Mouse (Mus musculus): ENCODE results near the gene Mbnl2. TPM values are rescaled to one million over a fixed set of nuclear protein-coding genes. Genes with fewer than 3 reads are reported as not detected.

Gene Mbnl2
- polyA plus RNA-seq, 1 experiment from 2014 or later: 17.6 TPM

DNA sequence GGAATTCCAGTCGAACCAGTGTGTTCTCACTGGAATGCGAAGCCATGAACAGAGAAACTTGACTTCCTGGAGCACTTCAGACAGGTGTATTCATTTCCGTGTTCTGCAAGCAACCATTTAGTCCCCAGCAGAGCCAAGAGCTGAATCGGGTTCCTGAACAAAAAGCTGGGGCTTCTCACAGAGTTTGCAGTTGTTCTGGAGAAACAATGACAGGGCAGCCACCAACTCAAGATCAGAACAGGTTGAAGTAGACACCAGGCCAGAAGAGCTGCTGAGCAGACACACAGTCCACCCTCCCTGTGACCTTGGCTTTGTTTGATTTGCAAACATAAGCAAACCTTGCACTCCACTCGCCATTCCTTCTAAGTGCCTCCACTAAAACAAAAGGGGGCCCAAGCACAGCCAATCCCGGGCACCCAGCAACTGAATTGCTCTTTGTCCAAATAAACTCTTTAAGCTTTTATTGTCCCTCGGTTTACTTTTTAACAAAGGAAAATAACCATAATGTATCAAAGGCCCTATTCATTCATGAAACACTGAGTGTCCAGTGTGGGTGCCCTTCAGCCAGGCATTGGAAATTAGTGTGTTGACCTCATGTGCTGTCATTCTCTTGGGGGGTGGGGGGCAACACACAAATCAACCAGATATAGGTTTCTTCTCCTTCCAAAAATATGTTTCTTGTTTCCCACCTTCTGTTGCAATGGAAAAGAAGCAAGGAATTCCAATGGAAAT, 62.4 kb downstream of the Mbnl2 start:
- Histone ChIP-seq H3K4me1 (replicated peaks) (peaks cover 23% of the 10 kb centered on the region), H3K36me3 (no peaks in the 10 kb centered on the region), H3K9me3 (no peaks in the 10 kb centered on the region), H3K27me3 (no peaks in the 10 kb centered on the region), H3K4me3 (replicated peaks) (no peak overlapping the region), H3K4me2 (replicated peaks) (no peak overlapping the region), H3K27ac (no peak overlapping the region), H3K9ac (replicated peaks) (no peak overlapping the region)
- ATAC-seq: no peak
- WGBS: 52% methylated on average over 7 of the region's 7 CpGs

DNA sequence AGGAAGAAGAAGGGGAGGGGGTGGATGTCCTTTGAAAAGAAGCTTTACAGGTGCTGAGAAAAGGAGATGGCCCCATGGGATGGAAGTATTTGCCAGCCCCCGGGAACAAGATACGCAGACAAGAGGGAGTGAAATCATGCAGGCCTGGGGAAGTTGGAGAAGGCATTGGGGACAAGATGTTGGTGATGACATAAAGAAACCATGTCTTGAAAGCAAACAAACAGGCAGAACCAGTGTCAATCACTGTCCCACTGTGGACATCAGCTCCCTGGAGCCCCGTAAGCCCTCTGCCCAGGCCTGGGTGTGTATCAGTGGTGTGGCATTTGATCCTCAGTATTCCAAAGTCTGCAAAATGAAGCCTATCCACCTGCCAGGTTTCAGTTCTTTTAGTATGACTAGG, 63.2 kb downstream of the Mbnl2 start:
- H3K27me3 ChIP-seq: no peaks in the 10 kb centered on the region
- H3K27ac ChIP-seq: no peak overlapping the region
- H3K9ac ChIP-seq (replicated peaks): no peak overlapping the region
- no peaks in the 10 kb centered on the region for H3K36me3 ChIP-seq
- ATAC-seq: no peak
- no peak overlapping the region for H3K4me2 ChIP-seq (replicated peaks)
- no peak overlapping the region for H3K4me3 ChIP-seq (replicated peaks)
- WGBS: 83% methylated on average over 3 of the region's 3 CpGs
- H3K4me1 ChIP-seq (replicated peaks): peaks cover 23% of the 10 kb centered on the region
- H3K9me3 ChIP-seq: no peaks in the 10 kb centered on the region

DNA sequence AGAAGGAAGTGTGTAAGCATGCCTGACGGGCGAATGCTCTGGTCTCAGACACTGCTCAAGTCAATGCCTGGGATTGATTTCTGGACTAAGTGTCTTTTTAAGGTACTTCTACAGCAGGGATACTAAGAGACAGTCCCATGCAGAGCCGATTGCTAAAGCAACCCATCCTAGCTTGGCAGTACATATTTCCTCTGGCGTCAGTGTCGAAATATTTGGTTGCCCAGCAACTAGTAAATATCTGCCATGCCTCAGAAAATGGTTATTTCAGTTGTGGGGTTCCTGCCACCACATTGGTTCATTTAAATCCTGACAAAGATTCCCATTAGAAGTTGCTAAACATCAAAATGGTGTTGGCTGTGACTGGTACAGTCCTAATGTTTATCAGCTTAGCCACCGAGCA, 66.4 kb downstream of the Mbnl2 start:
- Histone ChIP-seq H3K4me3 (replicated peaks) (no peak overlapping the region), H3K4me2 (replicated peaks) (no peak overlapping the region), H3K9me3 (peaks cover 6% of the 10 kb centered on the region; the same call in 1 of the 2 replicates), H3K4me1 (replicated peaks) (peaks cover 14% of the 10 kb centered on the region), H3K36me3 (peaks cover 4% of the 10 kb centered on the region; the same call in 1 of the 2 replicates), H3K9ac (replicated peaks) (no peak overlapping the region), H3K27me3 (no peaks in the 10 kb centered on the region), H3K27ac (no peak overlapping the region)
- WGBS: 87% methylated on average over 6 of the region's 6 CpGs
- no peak for ATAC-seq

DNA sequence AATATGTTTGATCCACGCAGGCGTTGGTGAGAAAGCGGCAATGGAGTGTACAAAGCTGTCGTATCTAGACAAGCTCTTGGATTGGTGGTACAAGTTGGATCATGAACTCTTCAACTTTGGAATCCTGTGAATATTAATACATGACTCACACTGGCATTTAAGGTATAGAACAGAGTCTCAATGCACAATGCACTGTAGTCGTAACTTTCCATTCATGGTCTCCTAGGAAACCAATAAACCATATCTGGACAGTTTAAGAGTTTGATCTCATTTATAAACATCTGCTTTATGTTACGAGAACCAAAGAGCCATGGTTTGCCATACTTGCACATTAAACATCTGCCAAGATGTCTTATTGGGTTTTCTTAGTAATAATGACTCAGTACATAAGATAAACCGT, 66.9 kb downstream of the Mbnl2 start:
- no peak for ATAC-seq
- Histone ChIP-seq H3K4me2 (replicated peaks) (no peak overlapping the region), H3K36me3 (peaks cover 4% of the 10 kb centered on the region; the same call in 1 of the 2 replicates), H3K4me3 (replicated peaks) (no peak overlapping the region), H3K27me3 (no peaks in the 10 kb centered on the region), H3K9me3 (peaks cover 10% of the 10 kb centered on the region; the same call in 1 of the 2 replicates), H3K27ac (no peak overlapping the region), H3K9ac (replicated peaks) (no peak overlapping the region), H3K4me1 (replicated peaks) (peaks cover 9% of the 10 kb centered on the region)
- 92% methylated on average over 7 of the region's 7 CpGs for WGBS

DNA sequence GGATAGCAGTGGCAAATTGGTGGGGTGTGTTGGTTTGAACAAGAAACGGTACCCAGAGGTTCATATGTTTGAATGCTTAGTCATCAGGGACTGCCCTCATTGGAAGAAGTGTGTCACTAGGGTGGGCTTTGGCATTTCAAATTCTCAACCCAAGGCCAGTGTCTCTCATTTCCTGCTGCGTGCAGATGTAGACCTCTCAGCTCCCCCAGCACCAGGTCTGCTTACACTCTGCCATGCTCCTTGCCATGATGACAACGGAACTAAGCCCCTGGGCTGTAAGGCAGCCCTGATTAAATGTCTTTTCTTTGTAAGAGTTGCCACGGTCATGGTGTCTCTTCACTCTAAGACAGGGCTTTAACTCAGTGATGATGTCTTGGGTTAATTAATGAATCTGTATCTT, 69.2 kb downstream of the Mbnl2 start:
- H3K4me2 ChIP-seq (replicated peaks): no peak overlapping the region
- H3K9ac ChIP-seq (replicated peaks): no peak overlapping the region
- no peaks in the 10 kb centered on the region for H3K4me1 ChIP-seq (replicated peaks)
- H3K36me3 ChIP-seq: peaks cover 4% of the 10 kb centered on the region; the same call in 1 of the 2 replicates
- peaks cover 11% of the 10 kb centered on the region for H3K9me3 ChIP-seq
- no peaks in the 10 kb centered on the region for H3K27me3 ChIP-seq
- no peak overlapping the region for H3K4me3 ChIP-seq (replicated peaks)
- no peak for ATAC-seq
- WGBS: 95% methylated on average over 4 of the region's 4 CpGs
- no peak overlapping the region for H3K27ac ChIP-seq

DNA sequence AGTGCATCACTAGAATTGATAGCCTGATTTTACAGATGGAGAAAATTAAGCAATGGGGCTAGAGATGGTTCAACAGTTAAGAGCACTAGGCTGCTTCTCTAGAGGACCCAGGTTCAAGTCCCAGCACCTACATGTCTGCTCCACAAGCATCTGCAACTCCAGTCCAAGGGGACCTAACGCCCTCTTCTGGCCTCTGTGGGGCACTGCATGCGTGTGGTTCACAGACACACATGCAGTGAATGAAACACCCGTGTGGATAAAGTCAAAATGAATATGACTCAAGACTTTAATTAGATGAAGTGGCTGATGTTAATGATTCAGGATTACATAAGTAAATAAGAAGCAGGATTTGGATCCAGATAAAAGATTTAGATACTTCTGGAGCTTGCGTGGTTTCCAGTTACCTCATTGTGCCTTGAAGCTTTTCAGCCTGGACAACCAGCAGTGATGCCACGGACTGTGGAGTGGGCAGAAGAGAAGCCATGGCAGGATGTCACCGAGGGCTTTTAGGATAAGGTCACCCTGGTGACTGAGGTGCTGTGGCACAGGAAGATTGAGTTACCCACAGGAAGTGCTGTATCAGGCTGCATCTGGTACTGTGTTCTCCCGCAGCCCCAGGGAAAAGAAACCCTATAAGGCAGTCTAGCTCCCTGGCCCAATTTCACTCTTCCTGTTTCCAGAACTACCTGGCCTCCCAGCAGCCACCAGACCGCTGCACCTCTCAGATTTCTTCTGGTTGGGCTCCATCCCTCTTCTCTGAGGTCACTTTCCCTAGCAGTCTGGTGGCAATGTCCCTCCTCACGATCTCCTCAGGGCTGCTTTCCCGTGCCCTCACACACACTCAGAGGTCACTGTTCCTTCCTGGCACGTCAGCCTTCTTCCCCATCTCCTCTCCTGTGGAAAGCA, 72.2 kb downstream of the Mbnl2 start:
- no peak for ATAC-seq
- Histone ChIP-seq H3K27me3 (peaks cover 6% of the 10 kb centered on the region; the same call in 1 of the 2 replicates), H3K36me3 (peaks cover 4% of the 10 kb centered on the region; the same call in 1 of the 2 replicates), H3K4me1 (replicated peaks) (no peaks in the 10 kb centered on the region), H3K4me2 (replicated peaks) (no peak overlapping the region), H3K27ac (no peak overlapping the region), H3K9ac (replicated peaks) (no peak overlapping the region), H3K9me3 (peaks cover 11% of the 10 kb centered on the region), H3K4me3 (replicated peaks) (no peak overlapping the region)
- WGBS: 86% methylated on average over 11 of the region's 11 CpGs

DNA sequence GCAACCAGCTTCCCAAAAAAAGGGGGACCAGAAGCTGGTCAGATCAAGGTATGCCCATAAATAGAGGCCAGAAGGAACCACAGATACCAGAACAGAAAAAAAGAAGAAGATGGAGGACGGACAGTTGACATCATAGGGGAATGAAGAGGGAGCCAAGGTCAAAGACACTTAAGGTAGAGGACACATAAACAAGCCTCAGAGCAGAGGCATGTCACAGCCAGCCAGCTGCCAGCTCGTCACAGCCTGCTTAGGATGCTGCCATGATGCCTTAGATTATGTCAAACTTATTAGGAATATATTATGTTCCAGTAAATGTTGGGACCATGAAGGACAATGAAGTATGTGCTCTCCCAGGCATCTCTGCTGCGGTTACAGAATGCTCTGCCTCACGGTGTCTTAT, 73.9 kb downstream of the Mbnl2 start:
- WGBS: 91% methylated on average over 4 of the region's 4 CpGs
- peaks cover 11% of the 10 kb centered on the region for H3K9me3 ChIP-seq
- no peak overlapping the region for H3K4me2 ChIP-seq (replicated peaks)
- peaks cover 20% of the 10 kb centered on the region for H3K27me3 ChIP-seq
- no peak overlapping the region for H3K27ac ChIP-seq
- peaks cover 4% of the 10 kb centered on the region; the same call in 1 of the 2 replicates for H3K4me1 ChIP-seq (replicated peaks)
- ATAC-seq: no peak
- H3K9ac ChIP-seq (replicated peaks): no peak overlapping the region
- H3K4me3 ChIP-seq (replicated peaks): no peak overlapping the region
- peaks cover 4% of the 10 kb centered on the region; the same call in 1 of the 2 replicates for H3K36me3 ChIP-seq

DNA sequence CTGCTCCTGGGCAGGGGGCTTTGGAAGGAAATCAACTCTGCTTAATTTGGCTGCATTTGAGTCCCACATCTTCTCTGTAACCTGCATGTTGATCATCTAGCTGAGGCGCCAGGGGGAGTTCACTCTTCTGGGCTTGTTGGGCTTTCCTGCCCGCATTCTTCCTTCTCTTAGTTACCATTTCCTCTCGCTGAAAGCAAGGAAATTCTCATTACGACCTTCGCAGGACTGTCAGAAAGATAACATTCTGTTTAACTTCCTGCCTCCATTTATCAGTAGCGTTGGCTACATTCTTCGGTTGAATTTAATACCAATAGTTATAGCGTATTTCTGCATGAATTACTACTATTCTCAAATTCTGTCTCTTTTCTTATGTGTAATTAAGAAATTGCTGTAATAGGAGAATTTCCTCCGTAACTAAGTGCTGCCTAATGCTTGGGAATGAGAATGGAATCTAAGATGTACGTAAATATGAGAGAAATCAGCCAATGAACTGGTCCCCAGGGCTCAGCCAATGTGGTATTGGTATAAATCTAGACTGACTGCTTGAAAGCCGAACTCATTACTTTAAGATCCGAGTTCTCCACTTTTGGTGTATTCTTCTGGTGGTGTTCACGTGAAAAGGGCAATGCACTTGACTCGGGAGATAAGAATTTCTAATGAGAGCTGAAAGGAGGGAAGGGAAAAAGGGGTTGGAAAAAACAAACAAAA, 76.8 kb downstream of the Mbnl2 start:
- Histone ChIP-seq H3K36me3 (no peaks in the 10 kb centered on the region), H3K4me2 (replicated peaks) (no peak overlapping the region), H3K27me3 (peaks cover 22% of the 10 kb centered on the region), H3K27ac (no peak overlapping the region), H3K4me3 (replicated peaks) (no peak overlapping the region), H3K9ac (replicated peaks) (no peak overlapping the region), H3K9me3 (peaks cover 1% of the 10 kb centered on the region; the same call in 1 of the 2 replicates), H3K4me1 (replicated peaks) (peaks cover 20% of the 10 kb centered on the region)
- no peak for ATAC-seq
- 88% methylated on average over 14 of the region's 14 CpGs for WGBS

DNA sequence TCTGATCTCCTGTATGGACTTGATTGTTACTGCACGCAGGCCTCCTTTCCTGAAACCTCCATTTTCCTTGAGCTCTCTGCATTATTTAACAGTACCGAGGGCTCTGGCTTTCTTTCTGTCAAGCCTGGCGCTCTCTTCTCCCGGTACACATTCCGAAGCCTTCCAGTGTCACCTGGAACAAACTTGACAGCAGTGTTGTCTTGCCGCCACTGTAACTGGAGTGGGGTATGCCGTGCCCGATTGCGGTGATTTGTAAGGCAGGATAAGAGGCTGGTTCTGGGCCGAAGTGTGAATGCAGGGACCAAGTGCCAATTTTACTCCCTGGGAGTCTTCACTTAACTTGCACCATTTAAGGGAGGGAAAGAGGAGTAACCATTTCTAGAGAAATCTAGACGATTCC, 77.7 kb downstream of the Mbnl2 start:
- no peak for ATAC-seq
- H3K27ac ChIP-seq: no peak overlapping the region

DNA sequence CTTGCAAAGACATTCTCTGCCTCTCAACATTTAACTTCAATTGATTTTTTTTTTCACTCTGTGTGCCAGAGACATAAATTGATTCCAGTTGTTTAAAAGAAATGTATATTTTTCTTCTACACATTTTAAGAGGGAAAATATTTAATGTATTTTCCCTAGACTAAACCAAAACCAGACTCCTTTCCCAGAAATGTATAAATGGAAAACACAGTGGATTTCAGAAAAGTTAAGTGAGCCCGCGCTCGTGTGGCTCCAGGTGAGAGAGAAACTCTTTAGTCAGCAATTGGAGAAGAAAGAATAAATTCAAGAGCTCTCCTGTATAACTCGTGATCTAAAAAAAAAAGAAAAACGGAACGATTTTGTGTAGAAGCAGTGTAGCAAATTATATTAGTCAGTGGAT, 79.1 kb downstream of the Mbnl2 start:
- Histone ChIP-seq H3K4me1 (replicated peaks) (peaks cover 20% of the 10 kb centered on the region), H3K27me3 (peaks cover 25% of the 10 kb centered on the region), H3K9ac (replicated peaks) (no peak overlapping the region), H3K36me3 (no peaks in the 10 kb centered on the region), H3K4me2 (replicated peaks) (no peak overlapping the region), H3K27ac (no peak overlapping the region), H3K9me3 (peaks cover 4% of the 10 kb centered on the region; the same call in 1 of the 2 replicates), H3K4me3 (replicated peaks) (no peak overlapping the region)
- WGBS: 72% methylated on average over 6 of the region's 6 CpGs
- ATAC-seq: no peak

More for the DNA sequence above, 77.7 kb downstream of the Mbnl2 start:
- Histone ChIP-seq H3K4me3 (replicated peaks) (no peak overlapping the region), H3K4me1 (replicated peaks) (peaks cover 20% of the 10 kb centered on the region), H3K27me3 (peaks cover 25% of the 10 kb centered on the region), H3K36me3 (no peaks in the 10 kb centered on the region), H3K9me3 (peaks cover 4% of the 10 kb centered on the region), H3K4me2 (replicated peaks) (no peak overlapping the region), H3K9ac (replicated peaks) (no peak overlapping the region)
- 72% methylated on average over 11 of the region's 11 CpGs for WGBS

DNA sequence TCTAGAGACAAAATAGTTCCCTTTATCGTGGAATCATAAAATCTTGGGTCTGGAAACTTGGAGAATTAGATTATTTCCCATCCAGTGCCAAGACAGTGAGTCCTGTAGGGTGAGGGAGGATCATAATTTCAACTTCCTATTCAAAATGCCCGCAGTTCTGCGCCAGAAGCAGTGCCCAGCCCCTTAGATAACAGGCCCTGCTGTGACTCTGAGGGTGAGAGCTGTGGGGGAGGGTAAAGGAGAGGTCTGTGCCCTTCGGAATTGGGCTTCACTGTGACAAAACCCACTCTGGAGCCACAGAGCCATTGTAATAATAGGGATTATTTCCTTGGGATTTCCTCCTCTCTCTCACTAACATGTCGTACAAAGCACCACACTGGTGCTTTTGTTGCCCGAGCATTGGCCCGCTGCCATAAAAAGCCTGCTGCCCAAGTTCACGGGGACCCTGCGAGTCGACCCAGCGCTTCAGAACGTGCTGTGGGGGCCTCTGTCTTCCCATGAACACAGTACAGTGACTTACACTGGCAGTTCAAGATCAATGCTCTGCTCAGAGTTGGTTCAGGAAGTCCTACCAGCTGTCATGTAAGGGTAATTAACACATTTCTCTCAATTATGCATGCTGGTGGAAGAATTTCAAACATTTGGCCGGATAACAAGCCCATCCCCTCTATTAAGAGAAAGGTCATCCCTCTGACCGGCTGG, 79.7 kb downstream of the Mbnl2 start:
- 11% methylated on average over 14 of the region's 14 CpGs for WGBS
- no peaks in the 10 kb centered on the region for H3K36me3 ChIP-seq
- H3K27me3 ChIP-seq: peaks cover 25% of the 10 kb centered on the region
- peaks cover 20% of the 10 kb centered on the region for H3K4me1 ChIP-seq (replicated peaks)
- no peak overlapping the region for H3K9ac ChIP-seq (replicated peaks)
- H3K9me3 ChIP-seq: peaks cover 4% of the 10 kb centered on the region; the same call in 1 of the 2 replicates
- peak overlapping the region; percentile 22 for H3K4me2 ChIP-seq (replicated peaks)
- ATAC-seq: peak; percentile 97
- H3K27ac ChIP-seq: peak overlapping the region; percentile 57
- H3K4me3 ChIP-seq (replicated peaks): no peak overlapping the region

All from midbrain, embryonic 13.5 days (tissue).